ENCODE assay signal across 51 mouse cellular contexts in the genomic region with DNA sequence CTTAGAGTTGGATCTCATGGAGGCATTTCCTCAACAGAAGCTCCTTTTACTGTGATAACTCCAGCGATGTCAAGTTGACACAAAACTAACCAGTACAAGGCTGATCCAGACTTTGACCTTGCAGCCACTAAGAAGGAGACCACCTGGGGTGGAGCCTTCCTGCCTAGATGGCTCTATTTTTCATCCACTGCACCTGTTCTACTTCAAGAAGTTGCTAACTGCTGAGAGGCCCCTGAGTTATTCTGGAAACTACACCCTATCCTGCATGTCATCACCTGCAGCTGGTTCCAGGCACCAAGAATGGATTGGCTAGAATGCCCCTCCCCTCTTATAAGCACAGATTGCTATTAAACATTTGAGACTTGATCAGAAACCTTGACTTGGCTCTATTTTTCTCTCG. TPM values are rescaled to one million over a fixed set of nuclear protein-coding genes. Genes with fewer than 3 reads are reported as not detected.
"Had no signal": no experiment of that assay in that cellular context is flagged by ENCODE, and none has a peak within 500 bp of the region (broad histone marks: within the 10 kb centered on the region; RNA-seq: fewer than 3 reads in every experiment).

No protein-coding gene starts in this region.

- H3K4me1 ChIP-seq: heart, embryonic 12.5 days; heart, embryonic 13.5 days; heart, embryonic 15.5 days; hindbrain, embryonic 10.5 days; hindbrain, embryonic 12.5 days; hindbrain, embryonic 13.5 days; hindbrain, embryonic 15.5 days; intestine, embryonic 15.5 days; kidney, embryonic 15.5 days had no signal

- H3K9ac ChIP-seq: heart, embryonic 12.5 days; heart, embryonic 13.5 days; heart, embryonic 15.5 days; hindbrain, embryonic 12.5 days; hindbrain, embryonic 13.5 days; hindbrain, embryonic 14.5 days; hindbrain, embryonic 15.5 days; intestine, embryonic 15.5 days; kidney, embryonic 15.5 days had no signal

- DNase-seq: heart, postnatal 10 days; heart, postnatal 14 days; heart, postnatal 36 days; heart, postnatal 4 days; kidney, adult 11 months; kidney, adult 18-20 months; kidney, adult 2 months; kidney, adult 8-10 months; kidney, adult 9 months; kidney, postnatal 10 days; kidney, postnatal 14 days; kidney, postnatal 25 days; kidney, postnatal 36 days; kidney, postnatal 4 days; layer of hippocampus, adult 9-11 months; layer of hippocampus, postnatal 36 days had no signal

- H3K9me3 ChIP-seq: heart, embryonic 15.5 days; hindbrain, embryonic 12.5 days; hindbrain, embryonic 15.5 days; intestine, embryonic 15.5 days; kidney, embryonic 15.5 days had no signal

- H3K4me3 ChIP-seq: heart, embryonic 12.5 days; heart, embryonic 13.5 days; heart, embryonic 15.5 days; hindbrain, embryonic 10.5 days; hindbrain, embryonic 12.5 days; hindbrain, embryonic 13.5 days; hindbrain, embryonic 15.5 days; intestine, embryonic 15.5 days; kidney, embryonic 15.5 days; layer of hippocampus, adult 2 months; left cerebral cortex, adult 2 months had no signal

- H3K27ac ChIP-seq: heart, embryonic 13.5 days; heart, embryonic 15.5 days; hindbrain, embryonic 10.5 days; hindbrain, embryonic 12.5 days; hindbrain, embryonic 13.5 days; hindbrain, embryonic 14.5 days; hindbrain, embryonic 15.5 days; hindbrain, postnatal 0 days; intestine, embryonic 15.5 days; kidney, embryonic 15.5 days; kidney, postnatal 0 days; layer of hippocampus, adult 2 months; left cerebral cortex, adult 2 months had no signal

- H3K36me3 ChIP-seq: heart, embryonic 12.5 days; heart, embryonic 13.5 days; heart, embryonic 15.5 days; hindbrain, embryonic 10.5 days; hindbrain, embryonic 12.5 days; hindbrain, embryonic 13.5 days; hindbrain, embryonic 15.5 days; intestine, embryonic 15.5 days; kidney, embryonic 15.5 days had no signal

RNA-seq across cellular contexts. Expression of gene Olfr725, which starts 13.8 kb away (rescaled TPM):
- total RNA-seq: heart, postnatal 10 days; heart, postnatal 14 days; heart, postnatal 36 days; heart, postnatal 4 days; hematopoietic stem cell, adult 5-6 weeks; hindbrain, postnatal 0 days; layer of hippocampus, adult 18-20 months; layer of hippocampus, adult 2 months; layer of hippocampus, adult 8-10 months; layer of hippocampus, postnatal 10 days; layer of hippocampus, postnatal 14 days; layer of hippocampus, postnatal 25 days; layer of hippocampus, postnatal 36 days; left cerebral cortex, adult 18-20 months; left cerebral cortex, adult 2 months; left cerebral cortex, adult 8-10 months had no signal
- polyA plus RNA-seq: heart, embryonic 11.5 days; heart, embryonic 12.5 days; heart, embryonic 13.5 days; heart, embryonic 14.5 days; heart, embryonic 15.5 days; heart, embryonic 16.5 days; heart, postnatal 0 days; hindbrain, embryonic 10.5 days; hindbrain, embryonic 11.5 days; hindbrain, embryonic 12.5 days; hindbrain, embryonic 13.5 days; hindbrain, embryonic 14.5 days; hindbrain, embryonic 15.5 days; hindbrain, embryonic 16.5 days; hindbrain, postnatal 0 days; inflammation-experienced regulatory T-cells, adult 6 months; intestine, embryonic 14.5 days; intestine, embryonic 15.5 days; intestine, embryonic 16.5 days; intestine, postnatal 0 days; kidney, adult 2 months; kidney, embryonic 14.5 days; kidney, embryonic 15.5 days; kidney, embryonic 16.5 days; kidney, postnatal 0 days; large intestine, adult 2 months had no signal
